Mouse (Mus musculus) neural tube, embryonic 13.5 days (tissue): ENCODE results near the gene Neurog2. TPM values are rescaled to one million over a fixed set of nuclear protein-coding genes. Genes with fewer than 3 reads are reported as not detected.

Source experiments
- ATAC-seq: fragments of 200-750 bp; cut with Nextera tagmentation; 2 replicates; pipeline ENCODE4 v1.8.0; 2017; ENCODE audit warnings: low read depth, mild to moderate bottlenecking, moderate TSS enrichment, moderate library complexity
- H3K27ac ChIP-seq: fragments of 300-500 bp; sonication (generic); replicated peaks from 2 replicates; pipeline ENCODE4 v1.5.1; 2015; ENCODE audit warnings: moderate library complexity, mild to moderate bottlenecking, inconsistent platforms
- H3K27me3 ChIP-seq: fragments of 300-500 bp; sonication (generic); 2 replicates; pipeline ENCODE4 v1.6.1; 2015; ENCODE audit warnings: mild to moderate bottlenecking, inconsistent platforms
- H3K36me3 ChIP-seq: fragments of 300-500 bp; sonication (generic); 2 replicates; pipeline ENCODE4 v1.6.1; 2015; ENCODE audit warnings: mild to moderate bottlenecking, inconsistent platforms
- H3K4me1 ChIP-seq: fragments of 300-500 bp; sonication (generic); replicated peaks from 2 replicates; pipeline ENCODE4 v1.6.1; 2015; ENCODE audit warnings: inconsistent platforms
- H3K4me2 ChIP-seq: fragments of 300-500 bp; sonication (generic); 2 replicates; pipeline ENCODE4 v1.6.1; 2015; ENCODE audit warnings: inconsistent platforms, mild to moderate bottlenecking, moderate library complexity
- H3K4me3 ChIP-seq: fragments of 300-500 bp; sonication (generic); 2 replicates; pipeline ENCODE4 v1.5.1; 2015; ENCODE audit warnings: mild to moderate bottlenecking, inconsistent platforms
- H3K9ac ChIP-seq: fragments of 300-500 bp; sonication (generic); 2 replicates; pipeline ENCODE4 v1.6.1; 2015; ENCODE audit warnings: moderate library complexity, mild to moderate bottlenecking, inconsistent platforms
- H3K9me3 ChIP-seq: fragments of 300-500 bp; sonication (generic); 2 replicates; pipeline ENCODE4 v1.6.1; 2016; ENCODE audit warnings: inconsistent platforms
- WGBS: fragments of 180-500 bp; shearing (Covaris S2); methylation state at CpG from one replicate; pipeline ENCODE4 v1.1.7; 2015; 5-methylcytosine and 5-hydroxymethylcytosine counted together
- polyA plus RNA-seq: library from polyadenylated mRNA; unstranded; fragments of >200 nt; fragmentation: Nextera tagmentation; extraction: Ambion mirVana; gene quantifications from 2 replicates; pipeline ENCODE4 v1.2.1, GENCODE M21; 2015

Neurog2 gene
- polyA plus RNA-seq = 10.1 and 13.6 TPM in 2 replicates

DNA sequence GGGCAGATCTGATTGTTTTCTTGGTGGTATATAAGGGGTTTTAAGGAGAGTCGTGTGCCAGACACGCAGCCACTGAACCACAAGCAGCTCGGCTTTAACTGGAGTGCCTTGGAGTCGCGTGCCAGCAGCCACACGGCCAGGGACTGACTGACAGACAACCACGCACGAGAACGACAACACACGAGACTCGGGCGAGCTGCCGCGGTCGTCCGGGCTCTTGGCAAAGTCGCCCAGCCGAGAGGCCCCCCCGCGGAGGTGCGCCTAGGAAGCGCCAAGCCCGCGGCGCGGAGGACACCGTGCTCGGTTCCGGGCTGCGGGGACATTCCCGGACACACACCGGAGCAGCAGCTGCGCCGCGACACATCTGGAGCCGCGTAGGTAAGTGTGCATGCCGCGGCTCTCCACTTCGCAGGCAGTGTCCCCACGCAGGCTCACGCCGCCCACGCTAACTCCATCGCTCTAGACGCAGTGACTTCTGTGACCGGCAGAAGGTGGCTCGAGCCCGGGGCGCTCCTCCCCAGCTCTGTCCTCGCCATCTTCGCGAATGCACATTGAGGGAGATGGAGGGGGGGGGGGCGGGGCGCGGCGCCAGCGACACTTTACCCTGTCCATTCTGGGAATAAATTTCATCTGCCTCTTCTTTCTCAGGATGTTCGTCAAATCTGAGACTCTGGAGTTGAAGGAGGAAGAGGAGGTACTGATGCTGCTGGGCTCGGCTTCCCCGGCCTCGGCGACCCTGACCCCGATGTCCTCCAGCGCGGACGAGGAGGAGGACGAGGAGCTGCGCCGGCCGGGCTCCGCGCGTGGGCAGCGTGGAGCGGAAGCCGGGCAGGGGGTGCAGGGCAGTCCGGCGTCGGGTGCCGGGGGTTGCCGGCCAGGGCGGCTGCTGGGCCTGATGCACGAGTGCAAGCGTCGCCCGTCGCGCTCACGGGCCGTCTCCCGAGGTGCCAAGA, at the start of gene Neurog2:
Gene Neurog2, plus strand, starts transcription at position 56 of the 953 bp plus-strand sequence.
- ATAC-seq = peak; percentile 58
- Histone ChIP-seq H3K36me3 (no peaks in the 10 kb centered on the region), H3K4me1 (peaks cover 39% of the 10 kb centered on the region), H3K4me2 (peak within 1 kb of the TSS; percentile 92), H3K9me3 (no peaks in the 10 kb centered on the region), H3K27ac (peak within 1 kb of the TSS; percentile 79), H3K27me3 (peaks cover 87% of the 10 kb centered on the region), H3K9ac (peak within 1 kb of the TSS; percentile 70), H3K4me3 (peak within 1 kb of the TSS; percentile 55)
- under 1% methylated on average over 88 of the region's 92 CpGs for WGBS

DNA sequence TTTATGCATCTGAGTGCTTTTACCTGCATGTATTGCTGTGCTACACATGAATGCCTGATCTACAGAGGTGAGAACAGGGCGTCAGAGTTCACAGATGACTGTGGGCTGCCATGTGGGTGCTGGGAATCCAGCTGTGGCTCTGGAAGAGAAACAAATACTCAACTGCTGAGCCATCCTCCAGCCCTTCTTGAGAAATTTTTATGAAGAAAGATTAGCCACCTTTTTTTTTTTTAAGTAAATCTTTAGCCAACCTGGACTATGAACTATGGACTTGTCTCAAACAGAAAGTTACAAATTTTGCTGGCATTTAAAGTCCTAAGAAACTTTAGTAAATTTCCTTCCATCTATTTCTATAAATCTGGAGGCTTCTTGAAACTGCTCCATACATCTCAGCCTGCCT, 35.8 kb upstream of the Neurog2 start:
- Histone ChIP-seq H3K27me3 (no peaks in the 10 kb centered on the region), H3K9me3 (no peaks in the 10 kb centered on the region), H3K36me3 (peaks cover 8% of the 10 kb centered on the region; the same call in 1 of the 2 replicates), H3K4me3 (no peak overlapping the region), H3K9ac (no peak overlapping the region), H3K4me2 (no peak overlapping the region), H3K4me1 (no peaks in the 10 kb centered on the region), H3K27ac (no peak overlapping the region)
- no peak for ATAC-seq
- 87% methylated on average over 1 of the region's 1 CpGs for WGBS

DNA sequence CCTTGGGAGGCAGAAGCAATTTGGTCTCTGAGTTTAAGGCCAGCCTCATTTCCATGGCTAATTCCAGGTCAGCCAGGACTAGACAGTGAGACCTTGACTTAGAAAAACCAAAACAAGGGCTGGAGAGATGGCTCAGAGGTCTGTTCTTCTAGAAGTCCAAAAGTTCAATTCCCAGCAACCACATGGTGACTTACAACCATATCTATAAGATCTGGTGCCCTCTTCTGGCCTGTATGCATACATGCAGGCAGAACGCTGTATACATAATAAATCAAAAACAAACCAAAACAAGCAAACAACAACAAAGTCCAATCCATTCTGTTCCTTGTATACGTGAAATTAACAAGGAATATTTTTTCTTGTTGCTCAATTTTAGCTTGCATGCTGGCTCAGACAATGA, 24.8 kb upstream of the Neurog2 start:
- no peaks in the 10 kb centered on the region for H3K36me3 ChIP-seq
- WGBS = 89% methylated on average over 2 of the region's 2 CpGs

DNA sequence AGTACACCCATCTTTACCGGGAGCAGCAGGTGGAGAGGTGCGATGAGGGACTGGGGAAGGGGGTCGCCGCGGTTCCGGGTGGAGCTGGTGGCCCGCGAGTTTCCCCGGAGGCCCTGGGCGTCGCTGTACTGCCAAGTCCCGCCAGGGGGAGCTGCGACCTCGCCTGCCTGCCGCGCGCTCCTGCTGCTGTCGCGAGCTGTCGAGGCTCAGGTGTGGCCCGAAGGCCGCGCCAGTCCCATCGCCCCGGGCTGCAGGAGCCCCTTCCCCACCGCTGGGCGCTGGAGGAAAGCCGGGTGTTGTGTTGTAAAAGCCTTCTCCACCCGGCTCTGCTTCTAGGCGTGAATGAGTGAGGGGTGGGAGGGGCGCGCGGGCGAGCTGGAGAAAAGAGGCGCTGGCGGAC, 7.6 kb upstream of the Neurog2 start:
- peak overlapping the region; percentile 57 for H3K4me2 ChIP-seq
- H3K9ac ChIP-seq = no peak overlapping the region
- H3K36me3 ChIP-seq = no peaks in the 10 kb centered on the region
- no peaks in the 10 kb centered on the region for H3K9me3 ChIP-seq
- H3K4me1 ChIP-seq = peaks cover 30% of the 10 kb centered on the region
- no peak overlapping the region for H3K27ac ChIP-seq
- peak; percentile 89 for ATAC-seq
- peaks cover 76% of the 10 kb centered on the region for H3K27me3 ChIP-seq
- under 1% methylated on average over 36 of the region's 36 CpGs for WGBS
- peak overlapping the region; percentile 36 for H3K4me3 ChIP-seq

More for the DNA sequence above, 24.8 kb upstream of the Neurog2 start:
- Histone ChIP-seq H3K9me3 (no peaks in the 10 kb centered on the region), H3K4me3 (no peak overlapping the region), H3K27me3 (no peaks in the 10 kb centered on the region), H3K4me1 (no peaks in the 10 kb centered on the region), H3K27ac (no peak overlapping the region), H3K9ac (no peak overlapping the region), H3K4me2 (no peak overlapping the region)
- ATAC-seq = no peak

DNA sequence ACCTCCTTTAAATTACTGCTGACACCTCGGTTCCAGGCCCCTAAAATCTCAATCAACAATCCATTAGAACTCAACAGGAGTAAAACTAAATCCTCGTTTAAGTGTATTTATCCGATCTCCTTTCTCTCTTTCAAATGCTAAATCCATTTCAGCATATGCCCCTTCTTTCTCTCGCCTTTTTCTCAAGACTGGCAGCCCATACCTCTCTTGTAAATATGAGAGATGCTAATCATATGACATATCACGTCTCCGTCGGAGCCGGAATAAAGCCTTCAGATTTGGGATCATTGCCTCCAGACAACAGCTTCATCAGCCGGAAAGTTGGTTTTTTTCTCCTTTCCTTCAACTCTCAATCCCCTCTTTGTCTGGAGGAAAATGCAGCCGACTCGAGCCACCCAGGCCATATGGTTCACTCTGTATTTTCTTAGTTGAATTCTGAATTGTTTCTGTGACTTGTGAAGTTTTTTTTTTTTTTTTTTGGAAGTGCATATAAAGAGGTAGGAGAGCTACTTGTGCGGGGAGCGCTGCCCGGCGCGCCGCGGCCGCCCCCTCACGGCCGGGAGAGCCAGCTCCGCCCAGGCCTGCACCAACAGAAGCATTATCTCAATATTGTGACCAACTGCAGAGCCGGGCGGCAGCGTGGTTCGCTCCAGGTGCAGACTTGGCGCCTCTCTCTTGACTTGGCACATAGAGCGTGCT, 7.1 kb upstream of the Neurog2 start:
- Histone ChIP-seq H3K27me3 (peaks cover 82% of the 10 kb centered on the region), H3K9me3 (no peaks in the 10 kb centered on the region), H3K9ac (no peak overlapping the region), H3K4me1 (peaks cover 30% of the 10 kb centered on the region), H3K4me2 (peak overlapping the region; percentile 57), H3K36me3 (no peaks in the 10 kb centered on the region), H3K27ac (no peak overlapping the region), H3K4me3 (peak overlapping the region; percentile 36)
- WGBS = under 1% methylated on average over 28 of the region's 28 CpGs
- peak; percentile 48; the same call in 1 of the 2 replicates for ATAC-seq

DNA sequence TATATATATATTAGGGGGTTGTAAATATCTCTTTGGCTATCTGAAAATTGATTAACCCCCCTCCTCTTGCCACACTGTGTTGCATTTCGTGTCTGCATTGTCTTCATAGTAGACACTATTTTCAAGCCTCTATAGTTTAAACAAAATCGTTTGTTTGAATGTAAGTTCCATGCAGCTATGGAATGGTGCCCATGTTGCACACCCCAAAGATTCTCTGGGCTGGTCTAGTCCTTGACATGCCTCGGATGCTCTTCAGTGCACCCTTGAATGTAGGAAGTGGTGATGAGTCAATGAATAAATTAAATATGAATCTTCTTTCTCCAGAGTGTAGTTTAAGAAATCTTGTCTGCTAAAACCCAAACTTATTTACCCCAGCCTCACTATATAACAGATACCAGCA, 6.4 kb upstream of the Neurog2 start:
- H3K27me3 ChIP-seq = peaks cover 89% of the 10 kb centered on the region

DNA sequence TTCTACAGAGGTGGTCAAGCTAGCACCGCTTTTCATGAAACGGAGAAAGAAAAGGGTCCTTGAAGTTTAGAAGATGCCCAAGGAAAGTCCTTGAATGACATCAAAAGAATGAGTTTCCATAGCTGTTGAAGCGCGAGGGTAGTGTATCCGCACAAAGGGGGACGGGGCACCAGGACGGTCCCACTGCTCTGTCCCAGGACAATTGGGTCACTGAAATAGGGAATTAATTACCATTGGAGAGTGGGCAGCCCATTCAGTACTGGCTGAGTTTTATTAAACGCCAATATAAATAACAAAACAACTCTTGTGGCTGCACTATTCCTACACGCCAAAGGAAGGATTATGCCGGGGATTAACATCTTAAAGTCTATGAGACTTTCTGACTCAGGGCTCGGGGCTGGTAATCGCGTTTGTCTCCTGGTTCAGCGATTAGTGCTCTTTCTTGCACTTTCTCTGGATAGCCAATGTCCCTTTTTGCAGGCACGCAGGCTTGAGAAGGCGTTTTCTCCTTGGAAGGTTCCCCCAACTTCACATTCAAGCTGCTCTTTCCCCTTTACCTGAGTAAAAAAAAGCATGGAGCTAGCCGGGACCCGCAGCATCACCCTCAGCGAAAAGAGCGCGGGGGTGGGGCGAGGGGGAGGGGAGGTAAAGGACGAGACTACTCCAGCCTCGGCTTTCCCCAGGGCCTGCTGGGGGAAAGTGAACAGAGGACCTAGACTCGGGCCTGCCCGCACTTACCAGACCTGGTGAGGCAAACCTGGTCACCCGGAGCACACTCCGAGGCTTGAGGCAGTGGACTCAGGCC, 5.6 kb upstream of the Neurog2 start:
- Histone ChIP-seq H3K4me3 (no peak overlapping the region), H3K9ac (no peak overlapping the region), H3K27ac (no peak overlapping the region), H3K27me3 (peaks cover 93% of the 10 kb centered on the region), H3K36me3 (no peaks in the 10 kb centered on the region), H3K9me3 (no peaks in the 10 kb centered on the region), H3K4me1 (peaks cover 37% of the 10 kb centered on the region), H3K4me2 (peak overlapping the region; percentile 29)
- ATAC-seq = no peak
- WGBS = under 1% methylated on average over 28 of the region's 28 CpGs

More for the DNA sequence above, 6.4 kb upstream of the Neurog2 start:
- Histone ChIP-seq H3K4me2 (no peak overlapping the region), H3K4me1 (peaks cover 33% of the 10 kb centered on the region), H3K9me3 (no peaks in the 10 kb centered on the region), H3K36me3 (no peaks in the 10 kb centered on the region), H3K27ac (no peak overlapping the region), H3K9ac (no peak overlapping the region), H3K4me3 (no peak overlapping the region)
- WGBS = 4% methylated on average over 3 of the region's 3 CpGs
- ATAC-seq = no peak

DNA sequence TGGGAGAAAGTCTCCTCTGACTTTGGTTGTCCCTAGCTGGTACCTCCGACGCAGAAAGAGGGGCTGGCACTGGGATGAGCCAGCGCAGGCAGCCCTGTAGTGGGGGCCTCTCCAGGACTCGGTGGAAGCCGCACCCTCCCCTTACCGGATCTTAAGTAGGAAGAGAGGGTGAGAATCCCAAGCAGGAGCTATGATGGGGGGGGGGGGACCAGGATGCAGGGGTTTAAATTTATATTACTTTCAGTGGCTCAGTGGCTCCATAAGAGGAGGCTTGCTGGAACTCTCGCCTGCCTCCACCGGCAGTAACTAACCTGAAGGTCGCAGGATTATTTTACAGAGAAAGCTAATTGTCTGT, 5.0 kb upstream of the Neurog2 start:
- Histone ChIP-seq H3K27me3 (peaks cover 93% of the 10 kb centered on the region), H3K27ac (no peak overlapping the region), H3K4me2 (peak overlapping the region; percentile 29), H3K4me3 (no peak overlapping the region), H3K4me1 (peaks cover 43% of the 10 kb centered on the region), H3K9ac (no peak overlapping the region), H3K9me3 (no peaks in the 10 kb centered on the region), H3K36me3 (no peaks in the 10 kb centered on the region)
- no peak for ATAC-seq
- under 1% methylated on average over 9 of the region's 9 CpGs for WGBS

DNA sequence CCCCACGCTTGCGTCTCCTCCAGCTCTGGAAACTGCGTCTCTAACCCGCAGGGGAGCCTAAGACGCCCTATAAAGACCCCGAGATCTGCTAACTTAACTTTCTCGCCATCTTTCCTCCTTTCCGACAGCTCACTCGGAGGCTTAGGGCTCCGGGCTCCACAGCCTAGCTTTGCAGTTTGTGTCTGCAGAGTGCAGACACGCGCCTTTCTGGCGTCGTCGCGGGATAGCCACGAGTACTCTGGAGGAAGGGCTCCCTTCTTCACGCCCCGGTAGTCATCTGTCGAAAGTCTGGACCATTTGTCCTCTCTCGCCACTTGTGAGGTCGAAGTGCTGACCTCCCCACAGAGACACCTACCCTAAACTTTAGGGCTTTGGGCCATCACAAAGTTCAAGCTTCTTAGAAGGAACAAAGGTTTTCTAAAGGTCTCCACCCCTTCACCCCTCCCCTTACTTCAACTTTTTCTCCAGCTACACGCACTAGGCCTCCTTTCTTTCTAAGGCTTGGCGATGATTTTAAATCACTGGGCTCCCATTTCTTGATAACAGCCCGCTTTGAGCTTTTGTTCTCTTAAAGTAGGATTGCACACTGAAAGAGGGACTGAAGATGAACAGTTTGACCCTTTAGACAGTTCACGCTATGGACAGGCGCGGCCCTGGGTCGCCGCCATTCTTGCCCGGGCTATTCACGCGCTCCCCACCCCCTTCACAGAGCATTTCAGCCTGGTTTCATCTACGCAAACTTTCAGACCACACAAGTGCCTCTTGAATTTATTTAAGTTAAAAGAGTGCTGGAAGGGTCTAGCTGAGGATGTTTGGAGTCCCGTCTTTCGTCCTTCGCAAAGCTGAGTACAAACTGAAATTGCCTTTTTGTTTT, 4.4 kb upstream of the Neurog2 start:
- Histone ChIP-seq H3K4me1 (peaks cover 49% of the 10 kb centered on the region), H3K36me3 (no peaks in the 10 kb centered on the region), H3K27ac (no peak overlapping the region), H3K4me2 (peak overlapping the region; percentile 29; the same call in 1 of the 2 replicates), H3K4me3 (no peak overlapping the region), H3K9ac (no peak overlapping the region), H3K9me3 (no peaks in the 10 kb centered on the region), H3K27me3 (peaks cover 92% of the 10 kb centered on the region)
- no peak for ATAC-seq
- WGBS = 2% methylated on average over 37 of the region's 37 CpGs

DNA sequence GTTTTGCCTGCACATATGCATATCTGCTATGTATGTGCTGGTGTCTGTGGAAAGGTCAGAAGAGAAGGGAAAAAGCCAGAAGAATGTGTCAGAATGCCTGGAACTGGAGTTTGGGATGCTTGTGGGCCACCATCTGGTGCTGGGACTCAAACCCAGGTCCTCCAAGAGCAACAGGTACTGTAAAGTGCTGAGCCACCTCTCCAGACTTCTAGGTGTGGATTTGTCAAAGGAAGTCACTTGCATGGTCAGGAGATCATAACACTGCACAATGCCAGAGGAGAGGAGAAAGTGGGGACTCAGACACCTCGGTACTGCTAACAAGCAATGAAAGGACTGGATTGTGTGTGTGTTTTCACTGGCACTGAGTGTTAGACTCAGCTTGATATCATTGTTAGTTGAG, 2.7 kb upstream of the Neurog2 start:
- Histone ChIP-seq H3K27ac (no peak overlapping the region), H3K4me1 (peaks cover 60% of the 10 kb centered on the region), H3K4me3 (no peak overlapping the region), H3K9me3 (no peaks in the 10 kb centered on the region), H3K9ac (no peak overlapping the region), H3K27me3 (peaks cover 91% of the 10 kb centered on the region), H3K36me3 (no peaks in the 10 kb centered on the region), H3K4me2 (no peak overlapping the region)
- WGBS = 2% methylated on average over 1 of the region's 1 CpGs
- ATAC-seq = no peak
